ENCODE assay signal across 17 mouse cellular contexts in the genomic region with DNA sequence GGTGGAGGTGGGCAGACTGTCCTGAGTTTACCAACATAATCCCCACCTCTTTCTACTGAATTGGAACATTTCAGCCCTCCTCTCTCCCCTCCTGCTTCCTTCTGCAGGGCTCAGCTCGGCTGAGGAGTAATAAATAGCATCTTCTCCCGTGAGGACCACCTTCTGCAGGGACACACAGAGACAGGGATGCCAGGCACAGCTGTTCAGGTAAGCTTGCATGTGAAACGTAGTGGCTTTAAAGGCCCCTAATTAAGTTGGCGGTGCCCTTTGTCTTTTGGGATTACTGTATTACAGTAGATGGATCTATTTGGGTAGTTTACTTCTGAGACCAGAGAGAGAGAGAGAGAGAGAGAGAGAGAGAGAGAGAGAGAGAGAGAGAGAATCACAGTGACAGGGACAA.
"Had no signal": no experiment of that assay in that cellular context is flagged by ENCODE, and none has a peak within 500 bp of the region (broad histone marks: within the 10 kb centered on the region; RNA-seq: fewer than 3 reads in every experiment).

No protein-coding gene starts in this region.

- DNase-seq: retina, postnatal 1 day; right cerebral cortex, adult 18-20 months; right cerebral cortex, postnatal 14 days; right cerebral cortex, postnatal 25 days; right cerebral cortex, postnatal 4 days; spleen, adult 18-20 months; thymus, adult 18-20 months; thymus, adult 2 months; thymus, postnatal 14 days; thymus, postnatal 25 days; thymus, postnatal 36 days; thymus, postnatal 4 days had no signal

- H3K27ac ChIP-seq: neural tube, embryonic 12.5 days; neural tube, embryonic 15.5 days; stomach, embryonic 15.5 days; stomach, postnatal 0 days had no signal

- H3K4me2 ChIP-seq: neural tube, embryonic 12.5 days; neural tube, embryonic 13.5 days; neural tube, embryonic 15.5 days; stomach, embryonic 15.5 days had no signal

- H3K27me3 ChIP-seq: neural tube, embryonic 12.5 days; neural tube, embryonic 13.5 days; neural tube, embryonic 15.5 days; stomach, embryonic 15.5 days had no signal

- H3K9me3 ChIP-seq: neural tube, embryonic 12.5 days; neural tube, embryonic 13.5 days; neural tube, embryonic 15.5 days; stomach, embryonic 15.5 days had no signal

- H3K9ac ChIP-seq: neural tube, embryonic 12.5 days; neural tube, embryonic 13.5 days; neural tube, embryonic 15.5 days; stomach, embryonic 15.5 days had no signal

- H3K36me3 ChIP-seq: neural tube, embryonic 12.5 days; neural tube, embryonic 13.5 days; neural tube, embryonic 15.5 days; stomach, embryonic 15.5 days had no signal

- H3K4me3 ChIP-seq: neural tube, embryonic 12.5 days; neural tube, embryonic 13.5 days; neural tube, embryonic 15.5 days; stomach, embryonic 15.5 days had no signal

- H3K4me1 ChIP-seq: neural tube, embryonic 12.5 days; neural tube, embryonic 15.5 days; stomach, embryonic 15.5 days had no signal
